Mouse (Mus musculus) midbrain, embryonic 12.5 days (tissue): ENCODE measurements at regions not wholly inside any gene's neighbourhood (a gene's known extent, or its start where the extent isn't known, plus 50 kb on each side); places are given as distances from the start of the nearest gene placed in this dataset.

Source experiments
- ATAC-seq: fragments of 200-750 bp; cut with Nextera tagmentation; 2 replicates; pipeline ENCODE4 v1.8.0; 2017; ENCODE audit warnings: low read depth, moderate TSS enrichment, moderate library complexity; ENCODE audit not compliant: low FRiP score
- H3K27ac ChIP-seq: fragments of 300-500 bp; sonication (generic); replicated peaks from 2 replicates; pipeline ENCODE4 v1.5.1; 2016; ENCODE audit warnings: mild to moderate bottlenecking
- H3K27me3 ChIP-seq: fragments of 300-500 bp; sonication (generic); 2 replicates; pipeline ENCODE4 v1.6.1; 2016; ENCODE audit warnings: mild to moderate bottlenecking
- H3K36me3 ChIP-seq: fragments of 300-500 bp; sonication (generic); 2 replicates; pipeline ENCODE4 v1.6.1; 2016
- H3K4me1 ChIP-seq: fragments of 300-500 bp; sonication (generic); 2 replicates; pipeline ENCODE4 v1.6.1; 2016
- H3K4me2 ChIP-seq: fragments of 300-500 bp; sonication (generic); replicated peaks from 2 replicates; pipeline ENCODE4 v1.6.1; 2016; ENCODE audit warnings: mild to moderate bottlenecking, moderate library complexity
- H3K4me3 ChIP-seq: fragments of 300-500 bp; sonication (generic); 2 replicates; pipeline ENCODE4 v1.5.1; 2016; ENCODE audit warnings: mild to moderate bottlenecking
- H3K9ac ChIP-seq: fragments of 300-500 bp; sonication (generic); replicated peaks from 2 replicates; pipeline ENCODE4 v1.6.1; 2016; ENCODE audit warnings: mild to moderate bottlenecking, moderate library complexity
- H3K9me3 ChIP-seq: fragments of 300-500 bp; sonication (generic); 2 replicates; pipeline ENCODE4 v1.6.1; 2016; ENCODE audit warnings: mild to moderate bottlenecking
- WGBS: fragments of 180-500 bp; shearing (Covaris S2); methylation state at CpG from one replicate; pipeline ENCODE4 v1.1.7; 2016; 5-methylcytosine and 5-hydroxymethylcytosine counted together

GRCm38 (mm10) chr13:37142812-37143211, 92.8 kb upstream of the F13a1 start:
- no peaks in the 10 kb centered on the region for H3K36me3 ChIP-seq
- no peak overlapping the region for H3K9ac ChIP-seq
- H3K4me1 ChIP-seq: no peaks in the 10 kb centered on the region
- H3K4me3 ChIP-seq: no peak overlapping the region
- H3K27me3 ChIP-seq: no peaks in the 10 kb centered on the region
- H3K27ac ChIP-seq: no peak overlapping the region
- no peaks in the 10 kb centered on the region for H3K9me3 ChIP-seq
- 91% methylated on average over 2 of the region's 2 CpGs for WGBS
- no peak overlapping the region for H3K4me2 ChIP-seq
- no peak for ATAC-seq

- no peak overlapping the region for H3K9ac ChIP-seq
- H3K36me3 ChIP-seq: no peaks in the 10 kb centered on the region
- no peaks in the 10 kb centered on the region for H3K4me1 ChIP-seq
- WGBS: 69% methylated on average over 1 of the region's 1 CpGs
- ATAC-seq: no peak
- no peak overlapping the region for H3K4me3 ChIP-seq
- H3K9me3 ChIP-seq: no peaks in the 10 kb centered on the region
- H3K27ac ChIP-seq: no peak overlapping the region
- H3K4me2 ChIP-seq: no peak overlapping the region
- H3K27me3 ChIP-seq: no peaks in the 10 kb centered on the region
Observed at GRCm38 (mm10) chr13:37135115-37135514, 85.1 kb upstream of the F13a1 start.

- no peak overlapping the region for H3K4me2 ChIP-seq
- H3K4me1 ChIP-seq: no peaks in the 10 kb centered on the region
- ATAC-seq: no peak
- H3K36me3 ChIP-seq: no peaks in the 10 kb centered on the region
- no peak overlapping the region for H3K4me3 ChIP-seq
- no peak overlapping the region for H3K27ac ChIP-seq
- H3K27me3 ChIP-seq: no peaks in the 10 kb centered on the region
- 91% methylated on average over 2 of the region's 2 CpGs for WGBS
- H3K9ac ChIP-seq: no peak overlapping the region
- no peaks in the 10 kb centered on the region for H3K9me3 ChIP-seq
Observed at GRCm38 (mm10) chr13:37134518-37134917, 84.5 kb upstream of the F13a1 start.

- Histone ChIP-seq H3K27ac (no peak overlapping the region), H3K27me3 (no peaks in the 10 kb centered on the region), H3K4me1 (no peaks in the 10 kb centered on the region), H3K9ac (no peak overlapping the region), H3K9me3 (no peaks in the 10 kb centered on the region), H3K36me3 (no peaks in the 10 kb centered on the region), H3K4me3 (no peak overlapping the region), H3K4me2 (no peak overlapping the region)
- no peak for ATAC-seq
- whole genome bisulfite sequencing: 86% methylated on average over 10 of the region's 10 CpGs
Observed at GRCm38 (mm10) chr13:37130637-37131036, 80.6 kb upstream of the F13a1 start.

- H3K9ac ChIP-seq: no peak overlapping the region
- no peak overlapping the region for H3K27ac ChIP-seq
- no peaks in the 10 kb centered on the region for H3K9me3 ChIP-seq
- no peaks in the 10 kb centered on the region for H3K36me3 ChIP-seq
- WGBS: 94% methylated on average over 4 of the region's 4 CpGs
- no peaks in the 10 kb centered on the region for H3K4me1 ChIP-seq
- H3K4me2 ChIP-seq: no peak overlapping the region
- no peaks in the 10 kb centered on the region for H3K27me3 ChIP-seq
- H3K4me3 ChIP-seq: no peak overlapping the region
- no peak for ATAC-seq
Observed at GRCm38 (mm10) chr13:37121602-37122001, 71.6 kb upstream of the F13a1 start.

- H3K9me3 ChIP-seq: no peaks in the 10 kb centered on the region
- no peak for ATAC-seq
- H3K4me2 ChIP-seq: no peak overlapping the region
- 90% methylated on average over 2 of the region's 2 CpGs for WGBS
- H3K27ac ChIP-seq: no peak overlapping the region
- H3K4me1 ChIP-seq: no peaks in the 10 kb centered on the region
- no peak overlapping the region for H3K9ac ChIP-seq
- no peaks in the 10 kb centered on the region for H3K36me3 ChIP-seq
- no peak overlapping the region for H3K4me3 ChIP-seq
- H3K27me3 ChIP-seq: no peaks in the 10 kb centered on the region
Observed at GRCm38 (mm10) chr13:37120219-37120618, 70.2 kb upstream of the F13a1 start.

- Histone ChIP-seq H3K4me2 (no peak overlapping the region), H3K27ac (no peak overlapping the region), H3K27me3 (no peaks in the 10 kb centered on the region), H3K9ac (no peak overlapping the region), H3K4me1 (no peaks in the 10 kb centered on the region), H3K4me3 (no peak overlapping the region), H3K36me3 (no peaks in the 10 kb centered on the region), H3K9me3 (no peaks in the 10 kb centered on the region)
- 81% methylated on average over 5 of the region's 5 CpGs for WGBS
- no peak for ATAC-seq
Observed at GRCm38 (mm10) chr13:37114324-37114723, 64.3 kb upstream of the F13a1 start.

GRCm38 (mm10) chr13:37111747-37112146, 61.7 kb upstream of the F13a1 start:
- Histone ChIP-seq H3K4me1 (no peaks in the 10 kb centered on the region), H3K4me2 (no peak overlapping the region), H3K36me3 (no peaks in the 10 kb centered on the region), H3K9ac (no peak overlapping the region), H3K27ac (no peak overlapping the region), H3K4me3 (no peak overlapping the region), H3K9me3 (no peaks in the 10 kb centered on the region), H3K27me3 (no peaks in the 10 kb centered on the region)
- WGBS: 86% methylated on average over 4 of the region's 4 CpGs
- ATAC-seq: no peak

- no peak for ATAC-seq
- Histone ChIP-seq H3K27me3 (no peaks in the 10 kb centered on the region), H3K27ac (no peak overlapping the region), H3K36me3 (no peaks in the 10 kb centered on the region), H3K4me1 (peaks cover 12% of the 10 kb centered on the region), H3K9ac (no peak overlapping the region), H3K4me2 (no peak overlapping the region), H3K9me3 (no peaks in the 10 kb centered on the region), H3K4me3 (no peak overlapping the region)
- 76% methylated on average over 5 of the region's 5 CpGs for WGBS
Observed at GRCm38 (mm10) chr13:37107721-37108120, 57.7 kb upstream of the F13a1 start.

- H3K4me1 ChIP-seq: peaks cover 12% of the 10 kb centered on the region
- no peaks in the 10 kb centered on the region for H3K27me3 ChIP-seq
- ATAC-seq: no peak
- H3K9ac ChIP-seq: no peak overlapping the region
- no peak overlapping the region for H3K4me3 ChIP-seq
- no peaks in the 10 kb centered on the region for H3K36me3 ChIP-seq
- no peak overlapping the region for H3K27ac ChIP-seq
- WGBS: 93% methylated on average over 5 of the region's 5 CpGs
- H3K4me2 ChIP-seq: no peak overlapping the region
- no peaks in the 10 kb centered on the region for H3K9me3 ChIP-seq
Observed at GRCm38 (mm10) chr13:37106009-37106408, 56.0 kb upstream of the F13a1 start.

GRCm38 (mm10) chr13:37104410-37105294, 54.6 kb upstream of the F13a1 start:
- Histone ChIP-seq H3K4me1 (peaks cover 12% of the 10 kb centered on the region), H3K36me3 (no peaks in the 10 kb centered on the region), H3K27me3 (no peaks in the 10 kb centered on the region), H3K9me3 (no peaks in the 10 kb centered on the region), H3K9ac (no peak overlapping the region), H3K4me3 (no peak overlapping the region), H3K4me2 (no peak overlapping the region), H3K27ac (peak overlapping the region; percentile 67)
- ATAC-seq: peak; percentile 51
- 76% methylated on average over 9 of the region's 9 CpGs for WGBS

GRCm38 (mm10) chr13:37103741-37104296, 53.8 kb upstream of the F13a1 start:
- ATAC-seq: peak; percentile 88
- WGBS: 43% methylated on average over 6 of the region's 6 CpGs
- Histone ChIP-seq H3K9me3 (no peaks in the 10 kb centered on the region), H3K27me3 (no peaks in the 10 kb centered on the region), H3K4me2 (no peak overlapping the region), H3K4me1 (peaks cover 12% of the 10 kb centered on the region), H3K36me3 (no peaks in the 10 kb centered on the region), H3K27ac (peak overlapping the region; percentile 67), H3K4me3 (no peak overlapping the region), H3K9ac (no peak overlapping the region)
